Mouse (Mus musculus) adrenal gland, adult (tissue): Measurements from ENCODE around the gene Gpr108.

Experiments
- DNase-seq, 2 experiments: peaks; one replicate each; pipeline ENCODE4 v3.0.0; 2022 to 2023; ENCODE audit warnings: low spot score in 1 of 2; ENCODE audit not compliant: inconsistent age in 2 of 2

Gpr108 gene

DNA sequence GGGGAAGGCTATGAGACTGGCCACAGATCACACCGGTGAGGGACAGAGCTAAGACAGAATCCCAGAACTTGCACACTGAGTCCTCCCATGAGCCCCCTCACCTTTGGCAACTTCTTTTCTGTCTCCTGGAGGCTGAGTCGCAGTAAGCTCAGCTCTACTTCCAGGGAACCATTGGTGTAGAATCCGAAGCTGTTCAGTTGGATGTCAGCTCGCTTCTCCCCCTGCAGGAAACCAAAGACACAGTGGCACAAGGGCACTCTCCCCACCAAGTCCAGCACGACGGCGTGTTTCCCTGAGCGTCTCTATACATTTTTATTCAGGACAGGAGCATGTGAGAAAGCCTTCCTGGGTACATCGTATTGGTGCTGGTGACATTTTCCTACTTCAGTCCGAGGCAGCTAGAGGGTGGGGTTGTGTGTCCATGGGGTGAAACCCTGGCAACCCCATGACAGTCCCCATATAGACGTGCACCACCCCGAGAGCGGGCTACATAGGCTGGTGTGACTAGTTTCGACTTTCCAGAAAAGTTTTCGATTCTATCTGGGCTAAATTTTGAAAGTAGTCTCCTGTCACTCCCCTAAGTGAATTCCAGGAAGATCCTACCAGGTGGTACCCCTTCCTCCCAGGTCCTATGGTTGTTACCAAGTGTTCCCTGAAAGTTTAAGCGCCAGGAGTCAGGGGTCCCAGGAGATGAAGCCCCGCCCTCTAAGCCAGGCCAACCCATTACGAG is 1.4 kb downstream of the Gpr108 start:
- DNase-seq = no peak

DNA sequence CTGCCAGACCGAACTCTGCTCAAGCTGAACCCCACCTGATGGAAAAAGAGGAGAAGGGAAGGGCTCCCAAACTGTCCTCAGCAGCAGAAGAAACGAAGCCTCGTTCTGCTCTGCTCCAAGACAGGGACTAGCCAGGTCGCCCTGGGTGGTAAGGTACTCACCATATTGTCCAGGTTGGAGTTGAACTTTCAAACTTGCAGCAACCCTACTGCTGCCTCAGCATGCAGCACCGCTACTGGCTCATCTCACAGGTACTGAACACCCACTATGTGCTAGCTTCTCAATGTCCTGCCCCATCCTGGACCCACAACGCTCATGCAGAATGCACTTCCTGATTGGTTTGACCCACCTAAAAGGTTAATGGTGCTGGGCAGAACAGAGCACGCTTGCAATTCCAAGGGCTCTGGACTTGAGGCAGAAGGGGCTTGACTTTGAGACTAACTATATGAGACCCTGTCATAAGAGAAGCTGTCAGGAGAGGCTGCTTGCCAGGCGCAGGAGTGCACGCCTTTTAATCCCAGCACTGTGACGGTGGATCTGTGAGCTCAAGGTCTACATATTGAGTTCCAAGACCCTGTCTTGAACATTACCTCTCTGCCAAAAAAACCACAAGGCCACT is 2.8 kb downstream of the Gpr108 start:
- DNase-seq = no peak

DNA sequence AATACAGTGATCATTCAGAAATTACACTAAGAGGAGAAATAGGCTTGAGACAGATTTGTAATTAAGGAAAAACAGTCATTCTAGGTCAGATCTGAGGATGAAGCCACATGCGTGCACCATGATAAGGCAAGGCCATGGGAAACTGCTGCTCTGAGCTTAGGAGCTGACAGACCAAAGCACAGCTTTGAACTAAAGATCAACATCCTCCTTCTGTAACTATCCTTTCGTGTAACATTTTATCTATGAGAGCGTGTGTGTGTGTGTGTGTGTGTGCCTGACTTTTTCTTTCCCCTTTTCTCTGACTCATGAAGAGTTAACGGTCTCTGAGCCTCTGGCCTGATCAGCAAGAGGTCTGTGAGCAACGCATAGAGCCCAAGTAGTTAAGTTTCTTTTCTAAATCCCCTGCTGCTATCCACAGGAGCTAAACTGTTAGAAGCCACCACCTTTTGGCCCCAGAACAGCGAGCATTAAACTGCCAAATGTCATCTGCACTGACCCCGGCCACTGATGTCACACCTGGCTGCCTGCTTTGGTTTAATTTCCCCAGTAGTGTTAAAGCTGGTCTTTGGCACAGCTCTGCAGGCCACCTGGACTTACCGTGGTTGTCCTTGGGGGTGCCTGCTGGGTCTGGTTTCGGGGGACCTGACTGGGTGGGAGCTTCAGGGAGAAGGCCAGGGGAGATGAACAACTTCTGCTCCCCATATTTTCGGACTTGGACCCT is 4.4 kb downstream of the Gpr108 start:
- no peak for DNase-seq

DNA sequence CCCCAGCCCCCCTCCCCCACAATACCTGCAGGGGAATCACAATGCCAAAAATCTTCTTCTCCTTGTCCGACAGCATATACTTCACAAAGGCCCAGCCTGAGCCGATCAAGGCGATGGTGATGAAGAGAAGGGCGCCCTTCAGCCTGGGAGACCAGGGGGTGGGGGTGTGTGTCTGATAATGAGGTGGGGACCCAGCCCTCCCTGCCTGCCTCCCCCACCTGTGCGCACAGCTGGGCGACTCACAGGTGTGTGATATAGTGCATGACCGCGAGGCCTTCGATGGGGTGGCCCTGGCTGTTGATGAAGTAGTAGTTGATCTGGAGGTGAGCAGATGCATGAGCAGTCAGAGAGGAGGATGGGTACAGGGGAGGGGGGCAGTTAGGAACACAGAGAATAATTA is 11.1 kb downstream of the Gpr108 start:
- no peak for DNase-seq

- no peak for DNase-seq
These were observed 12.4 kb downstream of the Gpr108 start for GRCm38 (mm10) chr17:57235803-57236202.

GRCm38 (mm10) chr17:57234254-57234928 is 13.9 kb downstream of the Gpr108 start:
- no peak for DNase-seq

GRCm38 (mm10) chr17:57233038-57233437 is 15.2 kb downstream of the Gpr108 start:
- peak in 1 of 2 experiments; percentile 74 for DNase-seq

- no peak for DNase-seq
These were observed 16.0 kb downstream of the Gpr108 start for GRCm38 (mm10) chr17:57232200-57232599.

DNA sequence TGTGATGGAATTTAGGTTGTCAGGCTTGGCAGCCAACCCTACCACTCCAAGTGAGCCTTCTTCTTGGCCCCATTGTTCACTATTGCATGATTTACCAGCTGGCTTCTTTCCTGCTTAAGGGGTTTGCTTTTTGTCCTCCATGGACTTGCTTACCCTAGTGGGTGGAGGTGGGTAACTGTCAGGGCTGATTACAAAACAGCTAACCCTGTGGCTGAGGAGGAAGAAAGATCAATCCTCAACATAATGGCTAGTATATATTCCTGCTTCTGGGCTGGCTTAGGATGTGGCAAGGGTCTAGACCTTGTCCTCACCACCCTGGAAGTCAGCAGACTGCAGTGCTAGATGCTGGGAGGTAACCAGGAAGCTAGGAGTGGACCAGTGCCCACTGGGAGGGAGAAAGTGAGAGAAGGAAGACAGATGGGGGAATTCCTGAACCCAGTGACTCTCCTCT is 16.9 kb downstream of the Gpr108 start:
- DNase-seq = peak in 1 of 2 experiments; percentile 66

GRCm38 (mm10) chr17:57230728-57231125 is 17.5 kb downstream of the Gpr108 start:
- DNase-seq = peak in 1 of 2 experiments; percentile 78

GRCm38 (mm10) chr17:57229851-57230727 is 18.2 kb downstream of the Gpr108 start:
- DNase-seq = peak in 1 of 2 experiments; percentile 77

DNA sequence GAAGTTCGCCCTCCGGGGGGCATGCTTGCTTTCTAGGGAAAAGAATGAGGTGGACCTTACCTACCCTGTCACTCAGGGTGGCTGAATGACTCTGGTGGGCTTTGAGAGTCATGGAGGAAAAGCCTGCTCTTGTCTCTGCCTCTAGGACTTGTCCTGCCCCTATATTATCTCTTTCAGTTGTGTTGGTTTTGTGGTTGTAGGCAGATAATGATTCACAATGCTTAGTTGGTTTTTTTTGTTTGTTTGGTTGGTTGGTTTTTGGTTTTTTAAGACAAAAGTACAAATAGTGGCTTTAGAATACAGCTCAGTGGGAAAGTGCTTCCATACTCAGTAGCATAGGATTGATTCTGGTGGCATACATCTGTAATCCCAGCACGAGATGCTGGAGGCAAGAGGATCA is 19.4 kb downstream of the Gpr108 start:
- DNase-seq = no peak

GRCm38 (mm10) chr17:57228014-57228413 is 20.2 kb downstream of the Gpr108 start, which contains the start of gene C3:
Gene C3 (minus strand): TSS chr17:57228136.
- DNase-seq = peak in 1 of 2 experiments; percentile 83

GRCm38 (mm10) chr17:57227468-57227867 is 20.8 kb downstream of the Gpr108 start:
- DNase-seq = no peak

DNA sequence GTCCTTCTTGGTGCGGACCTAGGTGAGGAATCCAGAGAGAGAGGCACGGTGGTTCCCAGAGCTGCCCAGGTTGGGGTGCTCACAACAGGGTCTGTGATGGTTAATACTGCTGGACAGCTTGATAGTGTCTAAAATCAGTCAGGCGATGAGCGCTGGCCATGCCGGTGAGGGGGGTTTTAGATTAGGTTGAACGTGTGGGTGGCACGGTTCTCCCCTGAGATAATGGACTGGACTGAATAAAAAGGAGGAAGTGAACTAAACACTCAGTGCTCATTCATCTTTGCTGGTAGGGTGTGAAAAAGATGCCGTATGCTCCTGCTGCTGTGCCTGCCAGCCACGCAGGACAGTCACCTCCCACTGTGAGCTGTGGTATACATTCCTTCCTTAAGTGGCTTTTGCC is 24.9 kb downstream of the Gpr108 start:
- no peak for DNase-seq

DNA sequence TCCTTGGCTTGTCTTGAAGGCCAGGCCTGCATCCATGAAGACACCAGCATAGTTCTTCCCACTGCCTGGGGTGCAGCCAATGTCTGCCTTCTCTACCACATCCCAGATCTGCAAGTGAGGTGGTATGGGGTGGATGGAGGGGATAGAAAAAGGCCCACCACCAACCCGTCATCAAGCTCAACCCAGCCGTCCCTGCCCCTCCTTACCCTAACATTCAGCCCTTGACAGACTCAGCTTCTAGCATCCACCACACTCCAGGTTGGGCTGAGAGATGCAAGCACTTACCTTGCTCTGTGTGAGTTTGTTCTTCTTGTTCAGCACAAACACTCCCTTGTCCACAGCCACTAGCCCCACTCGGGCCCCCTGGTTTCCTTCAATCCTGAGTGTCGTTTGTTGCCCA is 26.3 kb downstream of the Gpr108 start:
- DNase-seq = peak in 1 of 2 experiments; percentile 1

GRCm38 (mm10) chr17:57219884-57220207 is 28.4 kb downstream of the Gpr108 start:
- DNase-seq = peak; percentile 29 to 68

GRCm38 (mm10) chr17:57219167-57219883 is 28.9 kb downstream of the Gpr108 start:
- peak; percentile 69 to 90 for DNase-seq

DNA sequence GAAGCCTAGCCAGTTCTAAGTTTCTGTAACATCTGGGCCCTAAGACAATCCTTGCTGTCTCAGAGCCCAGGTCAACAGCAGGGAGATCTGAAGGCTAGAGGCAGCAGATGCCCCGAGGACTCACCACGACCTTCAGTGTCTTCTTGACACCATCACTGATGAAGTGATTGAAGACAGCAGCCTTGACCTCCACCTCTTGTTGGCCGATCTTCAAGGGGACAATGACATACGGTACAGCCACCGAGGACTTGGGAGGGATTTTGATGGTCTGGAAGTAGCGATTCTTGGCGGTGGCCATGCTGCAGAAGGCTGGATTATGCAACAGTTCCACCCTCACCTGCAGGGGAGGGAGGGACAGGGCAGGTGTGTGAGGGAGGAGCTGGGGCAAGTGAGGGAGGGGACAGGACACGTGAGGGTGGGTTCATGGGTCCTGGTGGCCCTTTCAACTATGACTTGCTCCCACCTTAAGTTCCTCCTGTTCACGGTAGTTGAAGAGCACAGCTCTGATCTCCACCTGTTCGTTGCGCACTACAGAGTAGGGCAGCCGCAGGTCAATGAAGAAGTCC is 29.8 kb downstream of the Gpr108 start:
- DNase-seq = peak; percentile 10 to 79
